Mouse (Mus musculus) liver, adult 2 months (tissue): ENCODE measurements at regions not wholly inside any gene's neighbourhood (a gene's known extent, or its start where the extent isn't known, plus 50 kb on each side); places are given as distances from the start of the nearest gene placed in this dataset.

Experiments
- CTCF ChIP-seq: fragments of 200-500 bp; IDR thresholded peaks from 2 replicates; pipeline ENCODE4 v1.5.1; 2011; ENCODE audit warnings: low read depth, low read length, control low read depth
- POLR2A ChIP-seq: fragments of 200-500 bp; IDR thresholded peaks from 2 replicates; pipeline ENCODE4 v1.6.1; 2011; ENCODE audit warnings: low read length, control low read depth; ENCODE audit not compliant: insufficient read depth; ENCODE audit errors: extremely low read depth

DNA sequence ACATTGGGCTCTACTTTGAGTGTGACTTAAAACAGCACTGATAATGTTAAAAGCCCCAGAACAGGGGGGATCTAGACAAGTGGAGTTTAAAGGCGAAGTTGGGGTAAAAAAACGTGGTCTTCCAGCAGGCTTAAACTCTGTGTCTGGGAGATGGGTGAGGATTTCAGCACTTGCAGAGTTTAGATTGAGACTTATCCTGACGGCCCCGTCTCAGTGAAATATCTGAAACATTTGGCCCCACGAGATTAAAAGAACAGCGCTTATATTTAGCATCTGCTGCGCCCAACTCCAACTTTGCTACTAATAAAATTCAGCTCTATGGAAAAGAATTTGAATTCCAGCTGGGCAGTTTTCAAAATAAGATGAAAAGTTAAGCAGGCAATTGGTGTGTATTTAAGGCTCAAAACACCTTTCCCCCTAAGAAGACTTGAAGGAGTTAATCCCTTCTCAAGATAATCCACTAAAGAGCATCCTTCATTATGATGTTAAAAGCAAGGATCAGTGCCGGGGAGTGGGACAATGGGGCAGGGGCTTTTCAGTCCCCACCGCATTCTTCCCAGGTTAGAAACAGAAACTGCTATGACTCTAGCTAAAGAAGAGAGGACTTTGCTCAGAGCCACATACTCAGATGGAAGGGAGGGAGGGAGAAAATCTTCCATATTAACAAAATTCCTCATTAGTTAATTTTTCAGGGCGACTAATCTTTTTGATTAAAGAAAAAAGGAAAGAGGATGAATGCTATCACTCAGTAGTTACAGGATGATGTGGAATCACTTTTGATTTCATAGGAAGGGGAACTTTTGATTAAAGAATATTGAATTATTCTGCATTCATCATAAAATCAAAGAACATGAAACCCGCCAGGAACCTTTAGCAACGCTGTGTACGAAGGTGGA is 225.1 kb upstream of the Nr2f2 start:
- no peak for TF ChIP-seq CTCF
- no peak for TF ChIP-seq POLR2A
